Mouse (Mus musculus): Measurements from ENCODE around the gene Mrps7. TPM values are rescaled to one million over a fixed set of nuclear protein-coding genes. Genes with fewer than 3 reads are reported as not detected.

Mrps7 gene
- total RNA-seq, 1 experiment from 2014 or later = 23.5 TPM

DNA sequence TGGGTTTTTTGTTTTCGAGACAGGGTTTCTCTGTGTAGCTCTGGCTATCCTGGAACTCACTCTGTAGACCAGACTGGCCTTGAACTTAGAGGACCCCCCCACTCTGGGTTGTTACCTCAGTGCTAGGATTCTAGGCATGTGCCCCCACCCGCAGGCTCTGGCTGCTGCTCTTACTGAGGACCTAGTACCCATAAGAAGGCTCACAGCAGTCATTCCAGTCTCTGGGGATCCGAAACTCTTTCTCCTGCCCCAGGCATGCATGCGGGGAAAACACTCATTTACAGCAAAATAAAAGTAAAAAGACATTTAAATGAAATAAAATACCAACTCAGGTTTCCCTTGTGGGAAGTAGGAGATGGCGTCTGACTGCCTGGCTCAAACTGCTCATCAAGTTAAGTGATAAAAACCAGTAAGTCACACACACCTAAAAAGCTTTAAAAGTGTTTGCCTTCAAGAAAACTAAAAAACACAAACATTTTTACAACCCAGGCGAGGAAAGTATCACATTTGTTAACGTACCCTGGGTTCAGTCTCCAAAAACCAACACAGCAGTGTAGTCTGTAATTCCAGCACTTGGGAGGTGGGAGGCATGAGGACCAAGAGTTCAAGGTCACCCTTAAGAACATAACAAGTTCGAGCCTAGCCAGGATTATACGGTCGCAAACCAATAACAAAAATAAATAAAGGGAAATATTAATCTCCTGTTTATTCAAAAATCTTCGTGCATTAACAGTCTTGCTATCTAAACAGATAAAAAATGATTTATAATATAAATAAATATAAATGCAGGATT lies 23.3 kb downstream of the Mrps7 start:
- no peak for ATAC-seq (ENCODE audit: extremely low read depth, insufficient number of reproducible peaks, low FRiP score, poor library complexity, severe bottlenecking)

DNA sequence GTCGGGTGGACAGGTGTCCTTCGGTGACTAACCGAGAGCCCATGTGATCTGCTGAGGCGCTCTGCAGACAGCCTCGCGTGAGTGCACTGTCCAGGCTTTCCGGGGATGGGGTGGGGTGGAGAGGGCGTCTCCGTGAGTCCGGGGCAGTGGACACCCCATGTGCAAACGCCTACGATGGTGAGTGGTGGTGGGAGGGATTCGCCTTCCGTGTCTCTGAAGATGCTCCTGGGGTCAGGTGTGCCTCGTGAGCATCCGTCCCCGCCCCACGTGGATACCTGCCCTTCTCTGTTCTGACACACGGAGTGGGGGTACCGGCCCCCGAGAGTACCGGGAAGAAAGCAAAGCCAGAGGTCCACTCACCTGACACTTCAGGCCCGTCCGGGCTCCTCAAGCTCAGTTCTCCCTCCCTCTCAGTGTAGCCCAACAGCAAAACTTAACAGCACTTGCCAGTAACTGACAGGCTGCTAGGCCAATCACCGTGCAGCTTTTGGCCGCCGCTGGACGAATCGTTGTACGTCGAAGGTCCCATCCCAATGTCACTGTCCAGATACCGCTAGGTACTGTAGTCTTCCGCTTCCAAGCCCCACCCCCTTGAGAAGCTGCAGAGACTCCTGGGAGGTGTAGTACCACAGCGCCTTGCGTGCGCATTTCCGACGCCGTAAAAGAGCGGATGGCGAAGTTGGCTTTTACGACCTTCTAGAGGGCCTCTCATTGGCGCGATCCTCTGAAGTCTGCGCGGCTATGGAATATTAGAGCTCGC lies 24.2 kb downstream of the Mrps7 start, which contains the start of gene Slc25a19:
Slc25a19 (minus strand) TSS at position 591 of the 760 bp plus-strand sequence.
- ATAC-seq (ENCODE audit: extremely low read depth, insufficient number of reproducible peaks, low FRiP score, poor library complexity, severe bottlenecking) = peak; percentile 91

DNA sequence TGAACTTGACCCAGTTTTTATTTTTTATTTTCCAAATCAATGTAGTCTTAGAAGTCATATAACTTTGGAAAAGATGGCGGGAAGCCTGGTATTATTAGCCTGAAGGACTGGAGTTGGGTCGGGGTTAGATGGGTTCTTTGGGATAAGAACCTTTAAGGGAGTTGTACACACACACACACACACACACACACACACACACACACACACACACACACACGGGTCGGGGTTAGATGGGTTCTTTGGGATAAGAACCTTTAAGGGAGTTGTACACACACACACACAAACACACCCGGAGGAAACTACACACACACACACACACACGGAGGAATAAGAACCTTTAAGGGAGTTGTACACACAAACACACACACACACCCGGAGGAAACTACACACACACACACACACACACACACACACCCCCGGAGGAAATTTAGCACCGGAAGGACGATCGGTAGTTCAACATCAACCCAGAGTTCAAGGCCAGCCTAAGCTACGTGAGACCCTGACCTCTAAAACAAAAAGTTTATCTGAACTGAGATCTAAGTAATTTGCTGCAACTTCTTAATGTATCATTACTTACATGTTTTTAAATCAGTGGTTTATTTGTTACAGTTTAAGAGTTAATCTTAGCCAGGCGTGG lies 24.9 kb downstream of the Mrps7 start:
- ATAC-seq (ENCODE audit: extremely low read depth, insufficient number of reproducible peaks, low FRiP score, poor library complexity, severe bottlenecking) = no peak

DNA sequence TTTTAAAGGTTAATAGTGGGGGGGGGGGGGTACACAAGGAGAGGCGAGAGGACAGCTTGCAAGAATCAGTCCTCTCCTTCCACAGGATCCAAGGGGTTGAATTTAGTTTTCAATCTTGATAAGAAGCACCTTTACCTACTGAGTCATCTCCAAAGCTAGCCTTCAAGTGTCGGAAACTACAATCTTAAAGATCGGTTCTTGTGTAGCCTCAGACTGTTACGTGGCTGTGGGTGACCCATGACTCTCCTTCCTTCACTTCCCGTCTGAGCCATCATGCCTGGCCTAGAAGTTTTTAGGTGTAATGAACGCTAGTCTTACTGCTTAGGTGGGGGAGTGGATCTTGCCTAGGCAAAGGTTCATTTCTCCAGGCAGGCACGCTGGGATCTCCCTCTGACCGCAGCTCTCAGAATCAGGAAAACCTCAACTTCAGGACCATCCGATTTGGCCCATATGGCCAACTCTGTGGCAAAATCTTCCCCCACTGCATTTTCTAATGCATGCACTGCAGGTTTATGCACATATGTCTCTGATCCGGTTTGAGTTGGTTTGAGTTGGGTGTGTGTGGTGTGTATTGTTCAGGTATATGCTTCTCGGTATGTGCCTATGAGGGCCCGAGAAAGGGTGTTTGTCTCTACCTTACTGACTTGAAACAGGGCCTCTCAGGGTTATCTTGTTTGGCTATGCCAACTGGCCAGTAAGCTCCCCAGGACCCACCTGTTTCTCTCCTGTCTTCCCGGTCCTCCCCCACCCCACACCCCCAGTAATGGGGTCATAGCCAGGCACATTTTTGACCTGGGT lies 26.2 kb downstream of the Mrps7 start:
- no peak for ATAC-seq (ENCODE audit: extremely low read depth, insufficient number of reproducible peaks, low FRiP score, poor library complexity, severe bottlenecking)

DNA sequence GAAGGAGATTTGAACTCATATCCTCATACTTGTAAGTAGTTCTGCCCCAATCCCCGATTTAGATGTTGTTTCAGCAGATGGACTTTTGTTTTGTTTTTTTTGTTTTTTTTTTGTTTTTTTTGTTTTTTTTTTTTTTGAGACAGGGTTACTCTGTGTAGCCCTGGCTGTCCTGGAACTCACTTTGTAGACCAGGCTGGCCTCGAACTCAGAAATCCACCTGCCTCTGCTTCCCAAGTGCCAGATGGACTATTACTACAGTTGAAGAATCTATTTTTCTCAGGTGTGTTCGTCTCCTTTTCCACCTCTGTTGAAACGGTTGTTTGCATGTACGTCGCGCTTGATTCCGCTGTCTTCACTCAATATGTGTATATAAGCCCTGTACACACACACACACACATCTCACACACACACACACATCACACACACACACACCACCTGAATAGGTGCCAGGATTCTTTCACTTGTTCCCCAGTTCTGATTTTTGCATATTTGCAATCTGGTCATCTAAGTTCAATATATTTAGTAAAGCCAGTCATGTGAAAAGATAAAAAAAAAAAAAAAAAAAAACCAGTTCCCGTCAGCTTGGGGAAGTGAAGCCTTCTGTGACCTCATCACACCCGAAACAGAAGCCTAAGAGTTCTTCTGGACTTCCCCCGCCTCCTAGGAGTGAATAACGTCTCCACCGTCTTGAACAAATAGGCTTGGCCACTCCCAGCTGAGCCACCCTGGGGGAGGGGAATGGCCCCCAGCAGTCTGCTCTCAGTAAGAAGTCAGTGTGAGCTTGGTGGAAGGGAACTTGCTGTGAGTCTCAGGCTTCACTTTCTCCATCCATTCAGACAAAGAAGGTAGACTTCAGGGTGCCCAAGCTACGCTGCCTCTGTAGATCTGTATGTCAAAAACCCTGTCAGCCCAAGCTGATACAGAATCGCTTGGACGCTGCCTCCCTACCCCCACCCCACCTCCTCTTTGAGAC lies 27.1 kb downstream of the Mrps7 start:
- peak; percentile 74 for ATAC-seq (ENCODE audit: extremely low read depth, insufficient number of reproducible peaks, low FRiP score, poor library complexity, severe bottlenecking)

DNA sequence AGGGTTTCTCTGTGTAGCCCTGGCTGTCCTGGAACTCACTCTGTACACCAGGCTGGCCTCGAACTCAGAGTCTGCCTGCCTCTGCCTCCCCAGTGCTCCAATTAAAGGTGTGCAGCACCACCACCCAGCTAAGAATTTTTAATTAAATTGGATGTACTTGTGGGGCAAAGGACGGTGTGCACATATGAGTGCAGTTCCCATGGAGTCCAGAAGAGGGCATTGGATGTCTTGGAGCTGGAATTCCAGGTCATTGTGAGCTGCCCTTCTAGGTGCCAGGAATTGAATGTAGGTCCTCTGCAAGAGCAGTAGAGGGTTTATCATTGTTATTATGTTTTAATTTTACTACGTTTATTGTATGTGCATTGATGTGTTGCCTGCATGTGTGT lies 27.8 kb downstream of the Mrps7 start:
- no peak for ATAC-seq (ENCODE audit: extremely low read depth, insufficient number of reproducible peaks, low FRiP score, poor library complexity, severe bottlenecking)

DNA sequence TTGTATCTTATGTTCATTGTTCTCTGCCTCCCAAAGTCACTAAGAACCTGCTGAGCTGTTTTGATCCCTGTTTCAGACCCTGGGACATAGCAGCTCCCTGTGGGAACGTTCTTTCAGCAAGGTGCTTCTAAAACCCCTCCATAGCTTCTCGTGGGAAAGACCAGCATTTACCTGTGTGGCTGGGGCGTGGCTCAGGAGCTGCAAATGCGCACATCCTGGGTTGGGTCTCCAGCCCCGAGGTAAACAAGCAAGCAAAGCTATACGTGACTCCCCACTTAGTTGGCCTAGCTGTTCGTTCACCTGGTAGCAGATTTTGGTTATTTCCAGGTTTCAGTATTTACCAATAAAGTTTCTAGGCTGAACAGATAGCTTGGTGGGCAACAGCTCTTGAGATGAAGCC lies 28.5 kb downstream of the Mrps7 start:
- ATAC-seq (ENCODE audit: extremely low read depth, insufficient number of reproducible peaks, low FRiP score, poor library complexity, severe bottlenecking) = no peak

DNA sequence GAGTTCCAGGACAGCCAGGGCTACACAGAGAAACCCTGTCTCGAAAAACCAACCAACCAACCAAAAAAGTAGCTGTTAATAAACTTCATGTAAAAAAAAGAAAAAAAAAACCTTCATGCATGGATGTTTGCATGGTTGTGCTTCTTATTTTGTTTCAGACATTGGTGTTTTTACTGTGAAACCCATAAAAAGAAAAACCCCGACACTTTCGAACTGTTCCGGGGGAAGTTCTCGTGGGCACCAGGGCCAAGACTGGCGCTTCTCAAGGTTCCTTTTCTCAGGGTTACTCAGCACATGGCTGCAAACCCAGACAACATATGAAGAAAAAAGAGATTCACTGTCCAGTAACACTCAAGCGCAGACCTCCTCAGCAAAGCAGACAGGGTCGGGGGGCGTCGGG lies 29.1 kb downstream of the Mrps7 start:
- no peak for ATAC-seq (ENCODE audit: extremely low read depth, insufficient number of reproducible peaks, low FRiP score, poor library complexity, severe bottlenecking)

DNA sequence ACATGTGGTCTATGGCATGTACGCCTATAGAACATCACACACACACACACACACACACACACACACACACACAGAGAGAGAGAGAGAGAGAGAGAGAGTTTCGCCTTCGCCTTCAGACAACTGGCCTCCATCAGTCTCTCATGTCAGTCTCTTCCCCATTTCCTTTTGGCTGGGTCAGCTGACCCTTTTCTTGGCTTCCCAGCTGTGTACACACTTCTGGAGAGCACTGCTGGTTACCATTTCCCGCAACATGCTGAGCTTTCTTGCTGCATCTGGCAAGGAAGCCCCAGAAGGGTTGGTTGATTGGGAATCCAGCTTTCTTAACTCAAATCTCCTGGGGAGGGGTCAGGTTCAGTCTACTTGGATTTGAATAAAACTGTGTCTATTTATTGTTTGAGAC lies 30.4 kb downstream of the Mrps7 start:
- ATAC-seq (ENCODE audit: extremely low read depth, insufficient number of reproducible peaks, low FRiP score, poor library complexity, severe bottlenecking) = no peak

DNA sequence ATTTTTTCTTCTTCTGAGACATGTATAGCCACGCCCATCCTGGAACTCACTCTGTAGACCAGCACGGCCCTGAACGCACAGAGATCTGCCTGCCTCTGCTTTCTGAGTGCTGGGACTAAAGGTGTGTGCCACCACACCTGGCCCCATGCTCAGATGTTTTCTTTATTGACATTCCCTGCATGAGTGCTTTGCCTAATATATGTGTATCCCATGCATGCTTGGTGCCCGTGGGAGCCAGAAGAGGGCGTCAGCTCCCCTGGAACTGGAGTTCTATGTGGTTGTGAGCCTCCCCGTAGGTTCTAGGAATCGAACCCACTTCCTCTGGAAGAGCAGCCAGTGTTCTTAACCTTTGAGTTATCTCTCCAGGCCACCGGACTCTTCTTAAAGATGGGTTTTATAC lies 31.3 kb downstream of the Mrps7 start:
- no peak for ATAC-seq (ENCODE audit: extremely low read depth, insufficient number of reproducible peaks, low FRiP score, poor library complexity, severe bottlenecking)

DNA sequence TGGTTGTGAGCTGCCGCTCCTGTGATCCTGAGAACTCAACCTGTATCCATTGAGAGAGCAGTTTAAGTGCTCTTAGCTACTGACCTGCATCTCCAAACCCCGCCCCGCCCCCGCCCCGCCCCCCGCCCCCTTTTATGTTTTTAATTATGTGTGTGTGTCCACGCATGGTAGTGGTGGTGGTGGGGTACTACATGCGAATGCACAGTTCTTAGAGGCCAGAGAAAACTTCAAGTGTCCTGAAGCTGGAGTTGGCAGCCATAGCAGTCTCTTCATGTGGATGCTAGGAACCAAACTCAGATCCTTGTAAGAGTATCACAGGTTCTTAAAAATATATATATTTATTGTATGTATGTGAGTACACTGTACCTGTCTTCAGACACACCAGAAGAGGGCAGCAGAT lies 31.8 kb downstream of the Mrps7 start:
- ATAC-seq (ENCODE audit: extremely low read depth, insufficient number of reproducible peaks, low FRiP score, poor library complexity, severe bottlenecking) = no peak

DNA sequence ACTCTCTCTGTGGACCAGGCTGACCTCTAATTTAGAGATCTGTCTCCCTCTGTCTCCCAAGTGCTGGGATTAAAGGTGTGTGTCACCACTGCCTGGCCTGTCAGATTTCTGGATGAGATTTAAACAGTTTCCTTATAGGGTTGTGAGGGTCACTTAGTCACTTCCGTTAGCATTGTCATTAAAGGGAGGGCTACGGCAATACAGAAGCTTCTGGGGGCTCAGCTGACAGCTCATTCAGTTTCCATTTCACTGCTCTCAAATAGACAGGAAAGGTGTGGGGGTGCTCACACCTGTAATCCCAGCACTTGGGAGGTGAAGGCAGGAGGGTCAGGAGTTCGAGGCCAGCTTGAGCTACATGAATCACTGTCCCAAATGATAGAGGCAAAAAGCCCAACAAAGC lies 33.2 kb downstream of the Mrps7 start:
- ATAC-seq (ENCODE audit: extremely low read depth, insufficient number of reproducible peaks, low FRiP score, poor library complexity, severe bottlenecking) = no peak

DNA sequence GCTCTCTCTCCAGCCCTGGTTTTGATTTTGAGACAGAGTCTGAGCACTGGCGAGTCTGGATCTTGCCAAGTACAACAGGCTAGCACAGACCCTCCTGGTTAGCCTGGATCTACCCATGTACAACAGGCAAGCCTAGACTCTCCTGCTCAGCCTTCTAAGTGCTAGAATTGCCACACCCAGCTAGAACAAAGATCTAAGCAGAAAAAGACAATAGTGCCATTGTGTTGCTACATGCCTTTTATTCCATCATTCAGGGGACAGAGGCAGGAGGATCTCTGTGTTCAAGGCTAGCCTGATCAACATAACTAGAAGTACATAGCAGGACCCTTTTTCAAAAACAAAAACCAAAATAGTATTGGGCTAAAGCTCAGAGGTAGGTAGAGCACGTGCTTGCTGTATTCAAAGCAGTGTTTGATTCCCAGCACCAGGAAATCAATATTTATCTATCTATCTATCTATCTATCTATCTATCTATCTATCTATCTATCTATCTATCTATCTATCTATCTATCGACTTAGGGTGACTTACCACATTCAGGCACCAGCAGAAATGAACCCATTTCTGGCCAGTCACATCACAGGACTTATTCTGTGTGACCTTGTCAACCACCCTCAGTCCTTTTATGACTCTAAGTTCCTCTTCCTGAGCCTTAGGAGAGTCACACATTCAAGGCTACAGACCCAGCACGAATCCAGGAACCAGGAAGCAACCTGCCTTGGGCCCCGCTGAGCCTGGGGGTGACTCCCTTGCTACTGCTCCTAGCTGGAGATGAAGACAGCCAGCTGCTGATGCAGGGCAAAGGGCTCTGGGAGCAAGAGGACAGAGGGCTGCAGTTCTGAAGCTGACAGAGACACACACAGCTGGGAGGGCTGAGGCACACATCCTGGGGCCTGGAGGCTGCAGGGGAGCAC lies 35.0 kb downstream of the Mrps7 start:
- ATAC-seq (ENCODE audit: extremely low read depth, insufficient number of reproducible peaks, low FRiP score, poor library complexity, severe bottlenecking) = 0 out of 2 replicates have a peak, but pooled peaks have one; percentile 17

DNA sequence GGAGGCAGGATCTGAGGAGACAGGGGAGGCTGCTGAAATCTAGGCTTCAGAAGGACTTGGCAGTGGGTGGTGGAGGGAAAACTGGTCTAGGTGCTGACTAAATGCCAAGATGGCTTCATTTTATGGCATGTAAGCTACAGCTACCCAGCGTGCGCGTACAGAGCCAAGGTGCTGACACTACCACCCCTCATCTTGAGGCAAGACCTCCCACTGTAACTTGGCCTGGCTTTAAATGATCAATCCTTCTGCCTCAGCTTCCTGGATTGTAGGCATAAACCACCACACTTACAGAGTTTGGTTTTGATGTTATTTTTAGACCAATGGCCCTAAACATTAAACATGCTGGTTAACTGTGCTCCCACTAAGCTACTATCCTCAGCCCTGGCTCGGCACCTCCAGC lies 35.8 kb downstream of the Mrps7 start:
- no peak for ATAC-seq (ENCODE audit: extremely low read depth, insufficient number of reproducible peaks, low FRiP score, poor library complexity, severe bottlenecking)

DNA sequence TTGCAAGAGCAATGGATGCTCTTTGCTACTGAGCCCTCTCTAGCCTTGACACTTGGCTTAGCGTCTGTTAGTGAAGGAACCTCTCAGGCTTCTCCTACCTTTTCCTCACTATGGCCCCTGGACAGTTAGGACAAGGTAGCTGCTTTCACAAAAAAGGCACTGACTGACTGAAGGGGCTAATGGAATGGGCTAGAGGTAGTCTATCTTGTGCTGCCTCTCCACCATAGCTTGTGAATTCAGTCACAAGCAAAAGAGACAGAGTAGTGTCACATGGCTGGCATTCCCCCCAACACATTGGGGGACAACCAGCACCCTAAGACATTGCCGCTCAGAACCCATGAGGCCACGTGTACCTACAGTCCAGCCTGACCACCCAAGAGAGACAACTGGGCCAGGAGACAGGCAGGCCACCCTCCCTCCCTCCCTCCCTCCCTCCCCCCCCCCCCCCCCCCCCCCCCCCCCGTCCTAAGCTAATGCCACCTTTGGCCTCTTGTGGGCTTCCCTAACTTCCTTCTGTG lies 36.6 kb downstream of the Mrps7 start:
- ATAC-seq (ENCODE audit: extremely low read depth, insufficient number of reproducible peaks, low FRiP score, poor library complexity, severe bottlenecking) = no peak

DNA sequence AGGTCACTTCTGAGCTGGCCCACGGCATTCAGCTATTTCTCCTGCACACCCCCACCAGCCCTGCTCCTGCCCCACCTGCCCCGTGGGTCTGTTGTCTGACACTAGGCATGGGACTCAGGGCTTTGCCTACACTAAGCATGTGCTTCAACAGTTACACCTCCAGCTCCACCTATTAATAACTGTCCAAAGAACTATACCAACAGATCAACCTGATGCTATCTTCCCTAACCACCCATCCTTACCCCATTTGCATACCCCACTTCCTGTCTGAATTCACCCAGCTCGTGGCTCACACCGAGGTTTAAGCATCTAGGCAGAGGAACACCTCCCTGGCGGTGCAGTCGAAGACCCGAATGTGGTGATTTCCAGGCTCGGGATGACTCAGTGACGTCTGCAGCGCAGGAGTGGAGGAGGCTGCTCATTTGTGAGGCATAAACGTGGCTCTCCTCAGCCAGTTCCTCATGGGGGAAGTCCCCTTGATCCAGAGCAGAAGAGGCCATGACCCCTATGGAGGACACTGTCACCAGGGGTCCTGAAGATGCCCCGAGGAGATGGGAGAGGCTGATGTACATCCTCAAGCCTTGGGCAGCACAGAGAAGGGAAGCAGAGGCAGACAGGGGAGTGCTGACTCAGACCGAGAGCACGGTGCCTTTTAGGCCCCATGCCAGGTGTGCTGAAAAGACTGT lies 37.4 kb downstream of the Mrps7 start:
- peak; percentile 81 for ATAC-seq (ENCODE audit: extremely low read depth, insufficient number of reproducible peaks, low FRiP score, poor library complexity, severe bottlenecking)
